Mouse (Mus musculus) E14TG2a.4 (cell line): ENCODE results near the gene Il4ra.

Experiments used
- H3K27me3 ChIP-seq: 2 replicates; pipeline ENCODE4 v1.6.1; 2014; ENCODE audit warnings: low read length, control low read depth; ENCODE audit not compliant: insufficient read depth
- H3K36me3 ChIP-seq: 2 replicates; pipeline ENCODE4 v1.6.1; 2014; ENCODE audit warnings: low read length, control low read depth; ENCODE audit not compliant: insufficient read depth
- H3K4me1 ChIP-seq: replicated peaks from 2 replicates; pipeline ENCODE4 v1.6.1; 2014; ENCODE audit warnings: low read depth, low read length, control low read depth
- H3K4me3 ChIP-seq: replicated peaks from 2 replicates; pipeline ENCODE4 v1.5.1; 2014; ENCODE audit warnings: mild to moderate bottlenecking, low read length
- H3K9me3 ChIP-seq: 2 replicates; pipeline ENCODE4 v1.6.1; 2014; ENCODE audit warnings: low read length, control low read depth
- CTCF ChIP-seq: conservative IDR thresholded peaks from 2 replicates; pipeline ENCODE4 v1.5.1; 2014; ENCODE audit warnings: low read length
- NANOG ChIP-seq: IDR thresholded peaks from 2 replicates; pipeline ENCODE4 v1.6.1; 2014; ENCODE audit warnings: borderline replicate concordance, low read length, mixed read lengths
- POU5F1 ChIP-seq: IDR thresholded peaks from 2 replicates; pipeline ENCODE4 v1.6.1; 2014; ENCODE audit warnings: low read length, borderline replicate concordance

Gene Il4ra

DNA sequence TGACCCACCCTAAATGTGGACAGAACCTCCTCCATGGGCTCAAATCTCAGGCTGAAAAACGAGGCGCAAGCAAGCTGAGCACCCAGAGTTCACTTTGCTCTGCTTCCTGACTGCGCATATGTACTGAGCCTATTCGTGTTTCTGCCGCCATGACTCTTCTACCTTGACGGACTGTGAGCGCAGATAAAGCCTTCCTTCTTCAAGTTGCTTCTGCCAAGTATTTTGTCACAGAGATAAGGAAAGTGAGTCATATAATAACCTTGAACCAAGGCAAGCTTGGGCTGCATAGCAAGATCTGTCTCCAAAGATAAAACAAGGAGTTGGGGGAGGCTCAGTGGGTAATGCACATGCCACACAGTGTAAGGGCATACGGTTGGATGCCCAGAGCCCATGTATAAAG lies 35.2 kb upstream of the Il4ra start:
- H3K36me3 ChIP-seq, result no peaks in the 10 kb centered on the region

DNA sequence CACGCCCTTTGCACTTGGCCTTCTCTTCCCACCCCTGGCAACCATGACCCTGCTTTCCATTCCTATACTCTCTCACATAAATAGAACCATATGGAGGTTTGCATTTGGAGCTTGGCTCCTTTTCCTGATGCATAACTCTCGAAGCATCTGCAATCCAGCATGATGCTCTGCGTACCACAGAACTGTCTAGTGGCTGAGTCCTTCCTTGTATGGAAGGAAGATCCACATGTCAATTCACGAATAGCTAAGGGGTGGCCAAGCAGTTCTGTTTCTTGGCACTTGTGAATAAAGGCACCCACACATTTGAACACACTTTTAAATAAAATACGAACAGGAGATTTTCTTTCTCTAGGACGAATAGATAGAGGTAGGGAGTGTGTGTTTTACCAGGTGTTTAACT lies 34.5 kb upstream of the Il4ra start:
- no peaks in the 10 kb centered on the region for H3K4me1 ChIP-seq
- no peaks in the 10 kb centered on the region for H3K36me3 ChIP-seq
- TF ChIP-seq CTCF, result no peak
- TF ChIP-seq NANOG, result no peak
- no peak for TF ChIP-seq POU5F1
- no peak overlapping the region for H3K4me3 ChIP-seq
- no peaks in the 10 kb centered on the region for H3K9me3 ChIP-seq
- no peaks in the 10 kb centered on the region for H3K27me3 ChIP-seq

More for the DNA sequence above, 35.2 kb upstream of the Il4ra start:
- H3K9me3 ChIP-seq, result no peaks in the 10 kb centered on the region
- H3K27me3 ChIP-seq, result no peaks in the 10 kb centered on the region
- H3K4me1 ChIP-seq, result no peaks in the 10 kb centered on the region
- no peak overlapping the region for H3K4me3 ChIP-seq
- TF ChIP-seq CTCF (no peak), NANOG (no peak), POU5F1 (no peak)

DNA sequence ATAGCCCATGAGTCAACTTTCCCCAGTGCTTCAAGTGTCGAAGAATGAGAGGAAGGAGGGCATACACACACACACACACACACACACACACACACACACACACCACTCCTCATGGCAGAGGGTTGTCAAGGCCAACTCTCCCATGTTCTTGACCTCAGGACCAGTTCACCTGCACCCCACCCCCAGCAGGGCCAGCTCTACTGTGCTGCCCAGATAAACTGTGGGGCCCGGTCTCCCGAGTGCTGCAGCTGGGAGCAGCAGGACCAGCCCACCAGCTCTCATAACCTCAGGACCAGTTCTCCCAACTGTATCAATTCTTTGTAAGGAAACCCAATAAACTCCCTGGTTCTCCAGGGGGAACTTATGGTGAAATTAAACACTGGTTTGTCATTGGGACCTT lies 32.2 kb upstream of the Il4ra start:
- TF ChIP-seq NANOG, result no peak
- Histone ChIP-seq H3K4me3 (no peak overlapping the region), H3K36me3 (no peaks in the 10 kb centered on the region), H3K27me3 (no peaks in the 10 kb centered on the region), H3K9me3 (no peaks in the 10 kb centered on the region), H3K4me1 (no peaks in the 10 kb centered on the region)

DNA sequence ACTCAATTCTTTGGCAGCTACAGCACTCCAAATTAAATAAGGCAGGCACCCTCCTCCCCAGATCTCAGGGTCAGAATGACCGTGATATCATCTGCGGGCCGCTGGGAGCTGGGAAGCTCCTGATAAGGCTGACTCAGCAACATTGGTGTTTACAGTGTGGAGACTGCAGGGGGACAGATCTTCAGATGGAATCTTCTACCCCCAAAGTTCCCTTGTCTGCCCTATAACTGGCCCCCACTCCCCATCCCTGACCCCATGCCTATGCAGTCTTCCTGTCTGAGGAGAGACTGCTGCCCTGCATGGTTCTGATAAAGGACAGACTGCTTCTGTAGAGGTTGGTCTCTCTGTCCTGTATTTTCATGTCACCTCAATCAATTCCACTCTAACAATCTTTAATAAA lies 28.9 kb upstream of the Il4ra start:
- Histone ChIP-seq H3K27me3 (no peaks in the 10 kb centered on the region), H3K36me3 (no peaks in the 10 kb centered on the region), H3K4me1 (no peaks in the 10 kb centered on the region), H3K9me3 (no peaks in the 10 kb centered on the region), H3K4me3 (no peak overlapping the region)
- no peak for TF ChIP-seq NANOG
- TF ChIP-seq POU5F1, result no peak
- no peak for TF ChIP-seq CTCF

DNA sequence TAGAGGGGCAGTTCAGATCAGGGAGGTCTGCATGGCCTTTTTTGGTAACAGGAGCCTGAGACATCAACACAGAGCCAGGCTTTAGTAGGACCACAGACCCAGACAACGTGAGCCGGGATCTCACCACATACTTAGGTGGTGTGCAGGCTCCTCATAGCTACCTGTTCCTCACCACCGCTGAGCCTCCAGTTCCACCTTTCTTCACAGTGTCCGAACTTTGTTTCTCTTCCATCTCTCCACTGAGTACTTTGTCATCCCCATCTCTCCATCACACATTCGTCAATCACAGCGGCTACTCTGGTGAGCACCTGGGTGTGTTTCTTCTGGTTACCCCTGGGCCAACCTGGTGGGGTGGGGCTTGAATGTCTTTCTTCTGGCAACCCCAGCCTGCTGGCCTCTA lies 24.7 kb upstream of the Il4ra start:
- H3K36me3 ChIP-seq, result no peaks in the 10 kb centered on the region
- no peaks in the 10 kb centered on the region for H3K4me1 ChIP-seq
- no peaks in the 10 kb centered on the region for H3K9me3 ChIP-seq
- H3K27me3 ChIP-seq, result no peaks in the 10 kb centered on the region
- no peak for TF ChIP-seq NANOG
- TF ChIP-seq POU5F1, result no peak
- TF ChIP-seq CTCF, result no peak
- no peak overlapping the region for H3K4me3 ChIP-seq

DNA sequence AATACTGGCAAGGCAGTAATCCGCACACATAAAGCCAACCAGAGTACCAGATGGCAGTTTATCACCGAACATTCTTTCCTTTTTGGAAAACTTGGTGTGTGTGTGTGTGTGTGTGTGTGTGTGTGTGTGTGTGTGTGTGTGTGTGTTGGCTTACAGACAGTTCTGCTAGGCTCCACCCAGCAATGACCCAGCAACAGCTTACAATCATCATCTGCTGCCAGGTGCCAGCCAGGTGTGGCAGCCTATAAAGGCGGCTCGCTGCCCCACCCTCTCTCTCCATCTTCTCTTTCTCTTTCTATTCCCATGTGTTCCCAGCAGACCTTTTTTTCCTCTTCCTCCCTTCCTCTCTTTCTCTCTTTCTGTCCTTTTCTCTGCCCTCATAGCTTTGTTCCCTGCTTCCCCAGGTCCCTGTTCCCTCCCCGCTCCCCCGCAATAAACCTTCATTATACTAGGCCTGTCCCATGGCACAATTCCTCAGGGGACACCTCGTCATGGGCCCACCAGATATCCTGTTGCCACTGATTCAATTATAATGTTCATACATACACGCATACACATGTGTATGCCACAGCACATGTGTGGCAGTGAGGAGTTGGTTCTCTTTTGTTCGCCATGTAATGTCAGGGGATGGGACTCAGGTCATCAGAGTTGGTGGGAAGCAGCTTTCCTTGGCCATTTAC lies 23.9 kb upstream of the Il4ra start:
- TF ChIP-seq CTCF, result no peak
- TF ChIP-seq NANOG, result no peak
- no peak for TF ChIP-seq POU5F1
- H3K36me3 ChIP-seq, result no peaks in the 10 kb centered on the region
- no peak overlapping the region for H3K4me3 ChIP-seq

DNA sequence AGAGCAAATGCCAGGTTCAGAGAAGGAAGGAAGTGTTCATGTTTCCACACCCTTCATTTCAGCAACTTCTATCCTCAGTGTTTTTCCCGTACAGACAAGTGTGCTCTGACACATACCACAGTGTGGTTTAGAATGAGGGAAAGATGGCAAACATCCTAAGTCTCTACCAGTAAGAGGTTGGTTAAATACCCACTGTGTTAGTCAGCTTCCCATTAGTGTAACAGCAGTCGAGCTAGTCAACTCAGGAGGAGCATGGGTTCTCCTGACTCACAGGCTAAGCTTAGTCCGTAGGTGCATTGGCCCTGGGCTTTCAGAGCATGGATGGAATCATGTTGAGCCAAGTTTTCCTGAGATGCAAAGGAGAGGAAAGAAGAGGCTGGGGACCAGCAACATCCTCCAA lies 12.6 kb upstream of the Il4ra start:
- Histone ChIP-seq H3K9me3 (no peaks in the 10 kb centered on the region), H3K4me3 (no peak overlapping the region), H3K36me3 (no peaks in the 10 kb centered on the region), H3K27me3 (peaks cover 4% of the 10 kb centered on the region), H3K4me1 (peaks cover 3% of the 10 kb centered on the region; the same call in 1 of the 2 replicates)
- TF ChIP-seq POU5F1 (no peak), NANOG (no peak), CTCF (no peak)

More for the DNA sequence above, 23.9 kb upstream of the Il4ra start:
- Histone ChIP-seq H3K27me3 (no peaks in the 10 kb centered on the region), H3K4me1 (no peaks in the 10 kb centered on the region), H3K9me3 (no peaks in the 10 kb centered on the region)

DNA sequence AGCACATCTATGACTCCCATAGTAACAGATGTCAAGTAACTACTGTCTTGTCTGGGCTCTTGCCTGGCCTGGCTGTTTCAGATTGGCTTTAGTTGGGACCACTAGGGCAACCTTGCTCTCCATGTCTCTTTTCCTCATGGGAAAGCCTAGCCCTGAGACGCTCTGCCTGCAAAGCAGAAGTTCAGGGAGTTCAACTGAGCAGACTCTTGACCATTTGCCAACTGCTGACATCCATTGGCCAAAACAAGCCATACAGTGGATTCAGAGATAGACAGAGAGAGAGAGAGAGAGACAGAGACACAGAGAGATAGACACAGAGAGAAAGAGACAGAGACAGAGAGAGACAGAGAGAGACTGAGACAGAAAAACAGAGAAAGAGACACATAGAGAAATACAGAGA lies 10.9 kb upstream of the Il4ra start:
- Histone ChIP-seq H3K36me3 (no peaks in the 10 kb centered on the region), H3K4me3 (no peak overlapping the region), H3K27me3 (peaks cover 4% of the 10 kb centered on the region), H3K4me1 (peaks cover 3% of the 10 kb centered on the region; the same call in 1 of the 2 replicates), H3K9me3 (no peaks in the 10 kb centered on the region)
- TF ChIP-seq NANOG, result no peak
- no peak for TF ChIP-seq POU5F1
- no peak for TF ChIP-seq CTCF

DNA sequence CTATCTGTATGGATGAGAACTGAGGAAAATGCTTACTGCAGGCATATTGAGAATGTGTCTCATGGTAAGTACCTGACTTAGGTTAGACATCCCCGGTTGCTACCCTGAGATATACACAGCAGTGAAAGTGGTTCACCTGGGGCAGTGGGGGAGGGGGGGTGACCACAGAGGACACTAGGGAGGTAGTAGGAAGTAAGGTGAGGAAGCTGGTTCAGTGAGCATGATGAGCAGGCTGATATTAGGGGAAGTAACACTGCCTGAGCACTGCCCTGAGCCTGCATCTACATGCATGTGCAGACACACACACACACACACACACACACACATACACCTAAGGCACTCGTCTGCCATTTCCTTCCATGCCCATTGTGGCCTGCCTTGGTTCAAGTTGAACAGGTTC lies 10.1 kb upstream of the Il4ra start:
- H3K27me3 ChIP-seq, result peaks cover 4% of the 10 kb centered on the region
- no peaks in the 10 kb centered on the region for H3K9me3 ChIP-seq
- H3K4me1 ChIP-seq, result peaks cover 3% of the 10 kb centered on the region; the same call in 1 of the 2 replicates
- TF ChIP-seq CTCF, result no peak
- TF ChIP-seq POU5F1, result no peak
- no peak for TF ChIP-seq NANOG
- H3K4me3 ChIP-seq, result no peak overlapping the region
- H3K36me3 ChIP-seq, result no peaks in the 10 kb centered on the region
